Mouse (Mus musculus): ENCODE data around the gene Fas.

Fas gene

GRCm38 (mm10) chr19:34289948-34290789, at the start of gene Fas:
TSS of gene Fas (plus strand) at chr19:34290666.
- in situ Hi-C loops (cut with MboI, MseI): no loop called here

GRCm38 (mm10) chr19:34241247-34241915, 49.1 kb upstream of the Fas start:
- in situ Hi-C loops (cut with MboI, MseI): loop anchor here (5.0 kb wide), 2 partner anchors 71 to 241 kb away; no protein-coding TSS in a partner anchor

- in situ Hi-C loops (cut with MboI, MseI): loop anchor here (5.0 kb wide), 2 partner anchors 69 to 239 kb away; no protein-coding TSS in a partner anchor
These were observed 47.5 kb upstream of the Fas start for GRCm38 (mm10) chr19:34242925-34243324.

- in situ Hi-C loops (cut with MboI, MseI): loop anchor here (5.0 kb wide), 2 partner anchors 68 to 238 kb away; no protein-coding TSS in a partner anchor
These were observed 46.4 kb upstream of the Fas start for GRCm38 (mm10) chr19:34244056-34244455.

- in situ Hi-C loops (cut with MboI, MseI): loop anchor here (5.0 kb wide), 1 partner anchor 84 kb away; no protein-coding TSS in a partner anchor
These were observed 41.9 kb upstream of the Fas start for GRCm38 (mm10) chr19:34248558-34248957.

- in situ Hi-C loops (cut with MboI, MseI): no loop called here
These were observed 39.8 kb upstream of the Fas start for GRCm38 (mm10) chr19:34250621-34251020.

- in situ Hi-C loops (cut with MboI, MseI): no loop called here
These were observed 38.6 kb upstream of the Fas start for GRCm38 (mm10) chr19:34251900-34252299.

GRCm38 (mm10) chr19:34252450-34252849, 38.0 kb upstream of the Fas start:
- in situ Hi-C loops (cut with MboI, MseI): no loop called here

GRCm38 (mm10) chr19:34254101-34254879, 36.2 kb upstream of the Fas start:
- in situ Hi-C loops (cut with MboI, MseI): no loop called here

GRCm38 (mm10) chr19:34254880-34255681, 35.4 kb upstream of the Fas start, which contains the start of gene Acta2:
TSS of gene Acta2 (minus strand) at chr19:34255590.
- in situ Hi-C loops (cut with MboI, MseI): no loop called here

GRCm38 (mm10) chr19:34256149-34256548, 34.3 kb upstream of the Fas start:
- in situ Hi-C loops (cut with MboI, MseI): no loop called here

- in situ Hi-C loops (cut with MboI, MseI): no loop called here
These were observed 33.5 kb upstream of the Fas start for GRCm38 (mm10) chr19:34256936-34257335.

- in situ Hi-C loops (cut with MboI, MseI): no loop called here
These were observed 28.0 kb upstream of the Fas start for GRCm38 (mm10) chr19:34262273-34262974.

GRCm38 (mm10) chr19:34265604-34266193, 24.8 kb upstream of the Fas start:
- in situ Hi-C loops (cut with MboI, MseI): no loop called here

- in situ Hi-C loops (cut with MboI, MseI): no loop called here
These were observed 21.5 kb upstream of the Fas start for GRCm38 (mm10) chr19:34268991-34269390.

GRCm38 (mm10) chr19:34270106-34270726, 20.2 kb upstream of the Fas start:
- in situ Hi-C loops (cut with MboI, MseI): no loop called here

GRCm38 (mm10) chr19:34270824-34271464, 19.5 kb upstream of the Fas start:
- in situ Hi-C loops (cut with MboI, MseI): no loop called here

GRCm38 (mm10) chr19:34273073-34273472, 17.4 kb upstream of the Fas start:
- in situ Hi-C loops (cut with MboI, MseI): no loop called here

- in situ Hi-C loops (cut with MboI, MseI): no loop called here
These were observed 12.4 kb upstream of the Fas start for GRCm38 (mm10) chr19:34278078-34278477.

Data from regulatory T cell (primary cell).